Mouse (Mus musculus) small intestine, adult 2 months (tissue): ENCODE data around the gene Wdr54.

ENCODE experiments used
- CTCF ChIP-seq: fragments of 200-500 bp; IDR thresholded peaks from 2 replicates; pipeline ENCODE4 v1.5.1; 2012; ENCODE audit warnings: low read depth, mild to moderate bottlenecking, control low read depth, inconsistent platforms, low read length, moderate library complexity, mixed read lengths; ENCODE audit not compliant: insufficient replicate concordance, insufficient read length; ENCODE audit errors: extremely low read depth
- POLR2A ChIP-seq: fragments of 200-500 bp; IDR thresholded peaks from 2 replicates; pipeline ENCODE4 v1.6.1; 2012; ENCODE audit warnings: low read depth, mild to moderate bottlenecking, control low read depth, inconsistent platforms, low read length, moderate library complexity

DNA sequence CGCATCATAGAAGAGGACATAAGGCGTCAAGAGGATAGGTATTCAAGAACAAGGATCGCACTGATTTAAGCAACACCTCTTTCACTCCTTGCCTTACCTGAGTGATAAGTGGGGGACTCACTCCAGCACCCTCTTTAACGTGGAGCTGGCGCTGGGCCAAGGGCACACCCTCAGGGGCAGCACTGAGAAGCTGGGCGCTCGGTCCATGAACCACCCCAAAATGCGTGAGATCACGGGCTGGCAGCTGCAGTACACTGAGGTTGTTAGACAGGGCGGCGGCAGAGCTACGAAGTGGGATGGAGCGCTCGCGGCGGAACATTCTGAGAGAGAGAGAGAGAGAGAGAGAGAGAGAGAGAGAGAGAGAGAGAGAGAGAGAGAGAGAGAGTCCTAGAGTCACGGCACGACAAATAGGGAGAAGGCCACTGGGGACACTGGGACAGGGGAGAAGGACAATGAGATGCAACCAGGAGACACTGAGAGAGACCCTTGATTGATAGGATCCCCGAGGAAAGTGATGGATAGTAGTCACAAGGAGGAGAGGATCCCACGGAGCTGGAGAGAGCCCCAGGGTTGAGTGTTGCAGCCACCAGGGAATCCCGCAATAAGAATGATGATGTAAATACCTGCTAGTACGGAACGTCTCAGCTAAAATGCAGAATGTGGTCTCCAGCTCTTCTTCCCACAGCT, 502 bp downstream of the Wdr54 start:
- TF ChIP-seq CTCF (no peak), POLR2A (no peak)
